Mouse (Mus musculus) lung, adult 2 months (tissue): ENCODE measurements around the gene Pik3r6.

ENCODE experiments used
- CTCF ChIP-seq: fragments of 200-500 bp; IDR thresholded peaks from 2 replicates; pipeline ENCODE4 v1.5.1; 2011; ENCODE audit warnings: mild to moderate bottlenecking, low read length, control low read depth; ENCODE audit not compliant: insufficient read depth
- POLR2A ChIP-seq: fragments of 200-500 bp; IDR thresholded peaks from 2 replicates; pipeline ENCODE4 v1.6.1; 2011; ENCODE audit warnings: low read depth, mild to moderate bottlenecking, control low read depth, low read length, borderline replicate concordance; ENCODE audit errors: extremely low read depth

- TF ChIP-seq POLR2A (no peak), CTCF (no peak)
Observed at GRCm38 (mm10) chr11:68500949-68501350, 1.9 kb upstream of the Pik3r6 start.
